Mouse (Mus musculus) G1E (cell line): ENCODE data around the gene Sephs2.

ENCODE experiments used
- CTCF ChIP-seq: IDR thresholded peaks from 2 replicates; pipeline ENCODE4 v1.5.1; 2012; ENCODE audit warnings: low read depth, low read length, inconsistent platforms, mixed read lengths
- TAL1 ChIP-seq: conservative IDR thresholded peaks from 2 replicates; pipeline ENCODE4 v1.6.1; 2012; ENCODE audit warnings: low read depth, low read length, inconsistent platforms, mixed read lengths

DNA sequence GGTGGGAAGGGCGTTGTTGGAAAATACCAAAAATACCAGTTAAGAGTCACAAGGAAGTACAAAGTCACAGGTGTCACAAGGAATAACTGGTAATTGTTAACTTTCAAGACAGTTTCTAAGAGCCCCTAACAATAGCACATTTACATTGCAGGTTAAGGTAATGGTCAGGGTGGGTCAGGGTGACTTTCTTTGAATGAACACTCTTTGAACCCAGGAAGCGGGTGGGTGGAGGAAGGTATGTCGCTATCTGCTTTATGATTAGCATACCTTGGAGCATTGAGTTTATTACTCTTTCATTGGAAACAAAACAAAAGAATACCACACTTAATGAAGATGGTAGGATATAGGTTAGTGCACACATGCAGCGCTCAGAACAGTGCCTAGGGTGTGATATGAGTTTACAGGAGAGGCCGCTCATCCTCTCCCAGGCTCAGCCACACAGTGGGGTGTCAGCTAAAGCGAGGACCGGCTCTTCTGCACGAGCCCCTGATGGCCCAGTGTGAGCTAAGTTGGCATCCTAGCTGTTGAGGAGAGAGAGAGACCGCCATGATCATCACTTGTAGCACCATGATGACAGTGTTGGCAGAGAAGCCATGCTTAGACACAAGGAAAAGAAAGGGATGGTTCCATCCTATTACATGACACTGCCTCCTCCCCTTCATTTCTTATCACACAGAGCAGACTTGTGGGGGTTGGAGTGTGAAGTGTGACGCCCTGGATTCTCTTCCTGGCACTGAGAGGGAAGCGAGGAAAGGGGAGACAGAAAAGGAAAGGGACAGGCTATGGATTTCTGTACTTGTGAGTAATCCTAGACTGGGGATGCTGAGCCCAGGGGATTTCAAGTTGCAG lies 48.5 kb downstream of the Sephs2 start:
- peak; percentile 61 for TF ChIP-seq TAL1
- no peak for TF ChIP-seq CTCF
